Mouse (Mus musculus) cortical plate, adult 2 months (tissue): ENCODE results near the gene Atg4b.

Source experiments
- CTCF ChIP-seq: fragments of 200-500 bp; IDR thresholded peaks from 2 replicates; pipeline ENCODE4 v1.5.1; 2011; ENCODE audit warnings: mild to moderate bottlenecking, control low read depth, low read length; ENCODE audit not compliant: insufficient read depth; ENCODE audit errors: extremely low read depth
- POLR2A ChIP-seq: fragments of 200-500 bp; IDR thresholded peaks from 2 replicates; pipeline ENCODE4 v1.6.1; 2011; ENCODE audit warnings: mild to moderate bottlenecking, low read length, control low read depth; ENCODE audit not compliant: insufficient read depth; ENCODE audit errors: extremely low read depth

GRCm38 (mm10) chr1:93824609-93825008 lies 73.3 kb downstream of the Atg4b start, which contains the start of gene D2hgdh:
- no peak for TF ChIP-seq CTCF
- no peak for TF ChIP-seq POLR2A
